In genomic region chr8:110881741-110882310, GRCm38 (mm10) we compare ENCODE assay signal across 19 mouse cellular contexts. TPM values are rescaled to one million over a fixed set of nuclear protein-coding genes. Genes with fewer than 3 reads are reported as not detected.
DNase-seq lines count a peak whose midpoint lies in the region; ATAC-seq lines count a peak whose summit lies in the region.
"Had no signal": no experiment of that assay in that cellular context is flagged by ENCODE, and none has a peak within 500 bp of the region (broad histone marks: within the 10 kb centered on the region; RNA-seq: fewer than 3 reads in every experiment).

No protein-coding gene starts in this region.

- intact Hi-C loops in left cerebral cortex, postnatal 4 days (cut with DNase I): no loop called here

- no peak for DNase-seq in cerebellum, postnatal 4 days (ENCODE audit: low spot score in 2 of 2)
- peak; percentile 43 to 59 for DNase-seq in left cerebral cortex, adult 18-20 months (ENCODE audit: low spot score in 2 of 2)
- DNase-seq in left cerebral cortex, postnatal 4 days: no peak
- DNase-seq in cerebellum, adult 11 months: peak; percentile 83
- DNase-seq in cerebellum, postnatal 10 days: peak; percentile 70 to 75
- no peak for DNase-seq in testis, postnatal 14 days (ENCODE audit: low spot score)
- no peak for DNase-seq in adrenal gland, postnatal 10 days
- DNase-seq: adrenal gland, adult 8-10 months; gastrocnemius, adult 2 months; heart, adult 11 months; kidney, adult 2 months; kidney, postnatal 25 days; lung, adult 18-20 months; midbrain, embryonic 14.5 days; spleen, adult 18-20 months; thymus, adult 2 months had no signal

- peak; percentile 65 for ATAC-seq in cerebellum, adult (ENCODE audit: insufficient number of reproducible peaks, low FRiP score, low TSS enrichment)
- ATAC-seq: forebrain, embryonic 15.5 days; inflammation-experienced regulatory T-cells, adult 6 months had no signal

RNA-seq across cellular contexts. Expression of gene Fuk, which starts 20.5 kb away (rescaled TPM):
- 10 to 100 TPM; 18.8 to 18.9 TPM for total RNA-seq in left cerebral cortex, adult 18-20 months (2021)
- 1 to 10 TPM; 7.8 to 7.9 TPM for total RNA-seq in left cerebral cortex, postnatal 4 days (2021)
- total RNA-seq in adrenal gland, postnatal 10 days (2021): 10 to 100 TPM in 1 of 2 experiments, 1 to 10 TPM in 1; 7.9 to 10.6 TPM

RNA-seq across cellular contexts. Expression of gene Sf3b3, which starts 35.2 kb away (rescaled TPM):
- total RNA-seq in left cerebral cortex, adult 18-20 months (2021): 10 to 100 TPM; 61.7 to 63.8 TPM
- 10 to 100 TPM; 82.3 to 83.9 TPM for total RNA-seq in left cerebral cortex, postnatal 4 days (2021)
- total RNA-seq in adrenal gland, postnatal 10 days (2021): 10 to 100 TPM; 61.0 to 74.0 TPM

RNA-seq across cellular contexts. Expression of gene Cog4, which starts 35.4 kb away (rescaled TPM):
- total RNA-seq in left cerebral cortex, adult 18-20 months (2021): 10 to 100 TPM; 54.3 to 58.6 TPM
- 10 to 100 TPM; 46.8 to 47.7 TPM for total RNA-seq in left cerebral cortex, postnatal 4 days (2021)
- 10 to 100 TPM; 75.3 to 89.4 TPM for total RNA-seq in adrenal gland, postnatal 10 days (2021)

RNA-seq across cellular contexts. Expression of gene St3gal2, which starts 37.9 kb away (rescaled TPM):
- 10 to 100 TPM; 94.4 to 96.8 TPM for total RNA-seq in left cerebral cortex, adult 18-20 months (2021)
- 10 to 100 TPM; 78.9 to 80.6 TPM for total RNA-seq in left cerebral cortex, postnatal 4 days (2021)
- 10 to 100 TPM; 23.6 to 26.6 TPM for total RNA-seq in adrenal gland, postnatal 10 days (2021)

Comparison
In these comparisons a context has a peak if more than half of its experiments do, and no peak if none do; other contexts are left out.
1. DNase-seq: peak in left cerebral cortex, adult 18-20 months (2 of 2), cerebellum, adult 11 months (single experiment) and cerebellum, postnatal 10 days (2 of 2); none in cerebellum, postnatal 4 days (0 of 2), left cerebral cortex, postnatal 4 days (single experiment), testis, postnatal 14 days (single experiment) and adrenal gland, postnatal 10 days (single experiment).